Mouse (Mus musculus): ENCODE results near the gene Samd4. TPM values are rescaled to one million over a fixed set of nuclear protein-coding genes. Genes with fewer than 3 reads are reported as not detected.

Samd4 gene
- polyA plus RNA-seq, 1 experiment, result 3.9 TPM

DNA sequence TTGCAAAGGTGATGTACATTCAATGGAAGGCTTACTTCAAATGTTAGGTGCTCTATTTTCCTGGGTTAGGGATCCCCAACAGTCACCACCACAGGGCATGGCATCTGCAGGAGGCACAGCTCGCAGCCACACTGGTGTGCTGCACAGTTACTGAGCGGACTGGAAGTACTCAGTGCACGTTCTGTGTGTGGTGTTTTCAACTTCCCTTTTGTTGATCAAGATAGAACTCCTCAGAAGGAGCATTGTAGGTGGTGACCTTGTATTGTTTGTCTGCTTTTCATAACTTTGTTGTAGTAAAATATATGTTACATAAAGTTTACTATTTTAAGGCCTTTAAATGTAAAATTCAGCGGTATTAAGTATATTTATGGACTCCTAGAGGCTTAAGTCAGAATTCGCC lies 19.7 kb upstream of the Samd4 start:
- no peak for TF ChIP-seq CTCF (conservative IDR thresholded peaks at IDR 0.05; ENCODE audit: insufficient read depth, insufficient read length, low read depth, low read length)
- 93% methylated on average over 5 of the region's 5 CpGs for WGBS
- H3K4me3 ChIP-seq (ENCODE audit: insufficient read depth, low read depth, low read length), result no peak overlapping the region
- H3K27me3 ChIP-seq (replicated peaks; ENCODE audit: control insufficient read depth, insufficient read depth, low read length), result no peaks in the 10 kb centered on the region
- H3K36me3 ChIP-seq (ENCODE audit: control insufficient read depth, insufficient read depth, low read length), result no peaks in the 10 kb centered on the region
- DNase-seq, result no peak
- H3K27ac ChIP-seq (ENCODE audit: insufficient read depth, low read depth, low read length), result no peak overlapping the region
- H3K4me1 ChIP-seq (ENCODE audit: control insufficient read depth, insufficient read depth, low read length), result no peaks in the 10 kb centered on the region

DNA sequence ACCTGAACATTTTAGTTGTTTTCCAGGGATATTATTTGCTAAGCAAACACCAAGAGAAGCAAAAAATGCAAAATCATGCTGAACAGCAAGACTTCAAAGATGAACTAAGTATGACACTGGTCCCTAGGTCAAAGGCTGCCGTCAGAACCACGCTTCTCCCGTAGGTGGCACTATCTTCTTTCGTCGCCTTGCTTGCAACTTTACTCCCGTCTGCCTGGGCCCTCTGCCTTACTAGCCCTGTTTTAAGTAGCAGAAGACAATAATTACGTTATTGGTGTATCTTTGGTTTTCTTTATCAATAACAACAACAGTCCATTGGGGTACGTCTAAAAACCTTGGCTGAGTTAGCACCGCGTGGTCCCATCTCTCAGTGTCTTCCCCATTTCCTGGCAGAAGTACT lies 1.7 kb upstream of the Samd4 start:
- DNase-seq, result peak; percentile 76
- TF ChIP-seq POLR2A (IDR thresholded peaks at IDR 0.05; ENCODE audit: low read depth, low read length) (no peak), CTCF (conservative IDR thresholded peaks at IDR 0.05; ENCODE audit: insufficient read depth, insufficient read length, low read depth, low read length) (peak; percentile 94)
- Histone ChIP-seq H3K4me1 (ENCODE audit: control insufficient read depth, insufficient read depth, low read length) (peaks cover 3% of the 10 kb centered on the region; the same call in 1 of the 2 replicates), H3K36me3 (ENCODE audit: control insufficient read depth, insufficient read depth, low read length) (no peaks in the 10 kb centered on the region), H3K27ac (ENCODE audit: insufficient read depth, low read depth, low read length) (no peak overlapping the region), H3K27me3 (replicated peaks; ENCODE audit: control insufficient read depth, insufficient read depth, low read length) (no peaks in the 10 kb centered on the region; the same call in 1 of the 2 replicates), H3K4me3 (ENCODE audit: insufficient read depth, low read depth, low read length) (no peak overlapping the region)
- 11% methylated on average over 10 of the region's 10 CpGs for WGBS

DNA sequence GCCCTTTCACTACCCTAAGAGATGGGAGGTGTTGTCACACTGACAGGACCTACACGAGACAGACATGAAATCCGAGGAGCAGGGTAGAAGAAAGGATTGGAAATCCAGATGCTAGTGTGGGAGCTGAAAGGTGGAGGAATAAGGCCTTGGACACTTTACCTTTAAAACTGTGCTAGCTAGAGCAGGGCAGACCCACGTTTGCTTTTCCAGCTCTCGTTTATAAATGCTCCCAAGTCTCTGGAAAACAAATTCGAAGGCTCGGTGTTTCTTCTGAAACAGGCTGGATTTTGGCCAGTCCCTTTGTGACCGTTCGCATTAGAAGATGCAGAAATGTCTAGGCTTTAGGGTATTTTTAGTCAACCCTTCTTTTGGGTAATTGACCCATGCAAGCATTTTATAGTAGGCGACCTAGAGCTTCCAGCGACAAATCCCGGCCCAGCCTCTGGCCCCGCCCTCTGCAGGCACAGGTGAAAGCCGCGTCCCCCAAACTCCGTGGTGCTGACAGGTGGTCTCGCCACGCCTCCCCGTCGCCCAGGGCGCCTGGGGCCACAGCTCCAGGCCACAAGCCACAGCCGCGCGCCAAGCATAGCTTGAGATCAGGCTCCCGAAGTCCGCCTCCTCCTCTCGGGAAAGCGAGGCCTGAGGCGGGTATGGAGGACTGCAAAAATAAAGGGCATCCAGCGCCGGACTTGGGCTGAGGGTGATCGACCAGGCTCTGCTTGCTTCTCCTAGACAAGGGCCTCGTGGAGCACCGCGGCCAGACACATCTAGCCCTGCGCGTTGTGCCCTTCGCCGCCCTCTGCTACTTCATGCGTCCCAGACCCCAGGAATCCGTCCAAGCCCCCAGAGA lies 848 bp upstream of the Samd4 start:
- H3K27ac ChIP-seq (ENCODE audit: insufficient read depth, low read depth, low read length), result peak overlapping the region; percentile 96
- H3K4me3 ChIP-seq (ENCODE audit: insufficient read depth, low read depth, low read length), result peak overlapping the region; percentile 78
- peaks cover 3% of the 10 kb centered on the region; the same call in 1 of the 2 replicates for H3K4me1 ChIP-seq (ENCODE audit: control insufficient read depth, insufficient read depth, low read length)
- H3K27me3 ChIP-seq (replicated peaks; ENCODE audit: control insufficient read depth, insufficient read depth, low read length), result no peaks in the 10 kb centered on the region; the same call in 1 of the 2 replicates
- peak; percentile 36 for DNase-seq
- 16% methylated on average over 40 of the region's 40 CpGs for whole genome bisulfite sequencing
- TF ChIP-seq POLR2A (IDR thresholded peaks at IDR 0.05; ENCODE audit: low read depth, low read length) (no peak), CTCF (conservative IDR thresholded peaks at IDR 0.05; ENCODE audit: insufficient read depth, insufficient read length, low read depth, low read length) (no peak)
- H3K36me3 ChIP-seq (ENCODE audit: control insufficient read depth, insufficient read depth, low read length), result no peaks in the 10 kb centered on the region

DNA sequence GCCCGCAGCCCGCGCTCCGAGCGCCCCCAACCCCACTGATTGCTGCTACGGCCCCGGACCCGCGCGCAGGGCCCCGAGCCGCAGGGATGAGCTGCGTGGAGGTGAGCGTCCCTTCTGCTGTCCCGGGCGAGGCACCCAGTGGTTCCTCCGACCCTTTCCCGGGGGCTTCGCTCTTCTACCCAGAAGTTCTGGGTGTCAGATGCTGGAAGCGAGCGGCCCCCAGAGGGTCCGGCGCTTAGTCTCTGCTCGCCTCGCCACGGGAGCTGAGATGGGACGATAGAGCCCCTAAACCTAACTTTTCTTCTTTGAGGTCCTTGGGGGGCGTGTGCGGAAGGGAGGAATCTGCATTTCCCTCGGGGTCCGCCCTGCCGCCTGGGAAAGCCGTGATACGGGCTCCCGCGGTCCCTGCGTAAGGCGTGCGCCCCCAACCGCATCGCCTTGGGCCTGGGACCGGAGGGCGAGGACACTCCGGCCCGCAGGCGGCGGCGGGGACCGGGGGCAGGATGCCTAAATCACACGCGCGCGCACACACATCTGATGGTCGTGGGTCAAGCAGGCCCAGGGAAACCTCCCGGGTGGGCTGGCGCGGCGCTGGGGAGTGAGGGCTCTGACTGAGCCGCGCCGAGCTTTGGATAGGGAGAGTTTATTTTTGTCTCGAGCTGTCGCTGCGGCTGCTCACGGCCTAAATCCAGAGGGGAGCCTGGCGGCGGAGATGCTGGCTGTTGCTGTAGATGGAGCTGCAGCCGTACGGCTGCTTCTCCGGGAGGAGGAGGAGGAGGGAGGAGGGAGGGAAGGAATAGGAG lies 615 bp downstream of the Samd4 start:
- H3K36me3 ChIP-seq (ENCODE audit: control insufficient read depth, insufficient read depth, low read length), result no peaks in the 10 kb centered on the region
- peak overlapping the region; percentile 56 for H3K27ac ChIP-seq (ENCODE audit: insufficient read depth, low read depth, low read length)
- TF ChIP-seq POLR2A (IDR thresholded peaks at IDR 0.05; ENCODE audit: low read depth, low read length), result no peak
- TF ChIP-seq CTCF (conservative IDR thresholded peaks at IDR 0.05; ENCODE audit: insufficient read depth, insufficient read length, low read depth, low read length), result 0 out of 2 replicates have a peak, but pooled peaks have one; percentile 1
- peak; percentile 53 for DNase-seq
- H3K4me1 ChIP-seq (ENCODE audit: control insufficient read depth, insufficient read depth, low read length), result peaks cover 3% of the 10 kb centered on the region; the same call in 1 of the 2 replicates
- H3K4me3 ChIP-seq (ENCODE audit: insufficient read depth, low read depth, low read length), result peak overlapping the region; percentile 78
- H3K27me3 ChIP-seq (replicated peaks; ENCODE audit: control insufficient read depth, insufficient read depth, low read length), result no peaks in the 10 kb centered on the region; the same call in 1 of the 2 replicates
- WGBS, result under 1% methylated on average over 69 of the region's 70 CpGs

DNA sequence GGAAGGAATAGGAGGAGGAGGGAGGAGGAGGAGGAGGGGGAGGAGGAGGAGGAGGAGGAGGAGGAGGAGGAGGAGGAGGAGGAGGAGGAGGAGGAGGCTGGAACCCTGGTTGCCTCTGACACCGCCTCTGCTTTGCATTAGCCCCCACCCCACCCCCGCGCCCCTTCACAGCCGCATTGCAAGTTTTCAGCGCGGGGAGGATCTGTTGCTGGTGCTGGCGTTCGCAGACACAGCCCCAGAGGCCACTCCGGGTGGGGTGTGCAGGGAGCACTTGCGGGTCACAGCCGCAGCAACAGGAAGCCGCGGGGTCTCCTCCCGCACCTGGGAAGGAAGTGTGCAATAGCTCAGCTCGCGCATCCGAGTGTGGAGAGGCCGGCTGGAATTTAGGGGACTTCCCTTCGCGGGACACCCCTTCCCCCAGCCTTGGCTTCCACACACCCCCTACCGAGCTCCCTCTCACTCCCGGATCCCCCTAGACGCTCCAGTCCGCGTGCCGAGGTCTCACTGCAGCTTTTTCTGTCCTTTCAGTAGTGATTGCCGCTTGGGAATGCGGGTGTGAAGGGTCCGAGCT lies 1.3 kb downstream of the Samd4 start:
- TF ChIP-seq POLR2A (IDR thresholded peaks at IDR 0.05; ENCODE audit: low read depth, low read length), result no peak
- no peak for TF ChIP-seq CTCF (conservative IDR thresholded peaks at IDR 0.05; ENCODE audit: insufficient read depth, insufficient read length, low read depth, low read length)
- Histone ChIP-seq H3K36me3 (ENCODE audit: control insufficient read depth, insufficient read depth, low read length) (no peaks in the 10 kb centered on the region), H3K27me3 (replicated peaks; ENCODE audit: control insufficient read depth, insufficient read depth, low read length) (no peaks in the 10 kb centered on the region; the same call in 1 of the 2 replicates), H3K4me1 (ENCODE audit: control insufficient read depth, insufficient read depth, low read length) (peaks cover 3% of the 10 kb centered on the region; the same call in 1 of the 2 replicates), H3K27ac (ENCODE audit: insufficient read depth, low read depth, low read length) (peak overlapping the region; percentile 39; the same call in 1 of the 2 replicates), H3K4me3 (ENCODE audit: insufficient read depth, low read depth, low read length) (peak overlapping the region; percentile 78)
- WGBS, result under 1% methylated on average over 28 of the region's 29 CpGs
- peak; percentile 42 for DNase-seq

DNA sequence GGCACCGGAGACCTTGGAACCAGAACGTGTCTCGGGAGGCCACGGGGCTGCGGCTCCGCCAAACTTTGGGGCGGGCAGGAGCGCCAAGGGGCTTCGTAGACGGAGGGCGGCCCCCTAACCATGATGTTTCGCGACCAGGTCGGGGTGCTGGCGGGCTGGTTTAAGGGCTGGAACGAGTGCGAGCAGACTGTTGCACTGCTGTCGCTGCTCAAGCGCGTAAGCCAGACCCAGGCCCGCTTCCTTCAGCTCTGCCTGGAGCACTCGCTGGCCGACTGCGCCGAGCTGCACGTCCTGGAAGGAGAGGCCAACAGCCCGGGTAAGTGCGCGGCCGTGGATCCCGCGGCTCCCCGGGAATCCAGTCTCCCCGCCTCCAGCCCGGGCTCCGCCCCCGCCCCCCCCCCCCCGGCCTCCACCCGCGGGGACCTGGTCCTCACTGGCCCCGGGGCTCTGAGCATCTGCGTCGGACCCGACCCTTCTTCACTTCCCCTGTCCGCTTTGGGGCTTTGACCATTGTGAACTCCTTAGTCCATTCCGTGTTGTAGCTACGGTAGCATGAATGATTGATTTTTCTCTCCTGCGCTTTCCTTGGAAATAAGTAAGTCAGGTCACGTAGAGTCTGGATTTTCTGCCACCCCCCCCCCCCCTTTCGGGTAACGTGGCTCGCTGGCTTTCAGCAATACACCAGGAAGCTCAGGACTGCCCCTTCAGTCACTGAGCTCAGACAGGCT lies 2.2 kb downstream of the Samd4 start:
- Histone ChIP-seq H3K27ac (ENCODE audit: insufficient read depth, low read depth, low read length) (no peak overlapping the region; the same call in 1 of the 2 replicates), H3K36me3 (ENCODE audit: control insufficient read depth, insufficient read depth, low read length) (no peaks in the 10 kb centered on the region), H3K4me1 (ENCODE audit: control insufficient read depth, insufficient read depth, low read length) (peaks cover 3% of the 10 kb centered on the region; the same call in 1 of the 2 replicates), H3K4me3 (ENCODE audit: insufficient read depth, low read depth, low read length) (peak overlapping the region; percentile 58), H3K27me3 (replicated peaks; ENCODE audit: control insufficient read depth, insufficient read depth, low read length) (no peaks in the 10 kb centered on the region; the same call in 1 of the 2 replicates)
- under 1% methylated on average over 52 of the region's 52 CpGs for WGBS
- TF ChIP-seq POLR2A (IDR thresholded peaks at IDR 0.05; ENCODE audit: low read depth, low read length) (no peak), CTCF (conservative IDR thresholded peaks at IDR 0.05; ENCODE audit: insufficient read depth, insufficient read length, low read depth, low read length) (no peak)
- peak; percentile 62 for DNase-seq

Measured in kidney, adult 2 months (tissue).